ENCODE assay signal across 27 mouse cellular contexts in genomic region chr1:92042126-92042525, GRCm38 (mm10).
DNase-seq lines count a peak whose midpoint lies in the region; ATAC-seq and TF ChIP-seq lines count a peak whose summit lies in the region.
"Had no signal": no experiment of that assay in that cellular context is flagged by ENCODE, and none has a peak within 500 bp of the region (broad histone marks: within the 10 kb centered on the region; RNA-seq: fewer than 3 reads in every experiment).

No protein-coding gene starts in this region.

- no peak for TF ChIP-seq POLR2A in MEL (IDR thresholded peaks at IDR 0.05; ENCODE audit: control insufficient read depth in 1 of 2, insufficient read depth in 1 of 2, low read depth in 1 of 2, low read length in 2 of 2, poor library complexity in 1 of 2)
- no peak for TF ChIP-seq POLR2A in embryonic fibroblast, embryonic 13.5 days (IDR thresholded peaks at IDR 0.05; ENCODE audit: low read depth, low read length)

- no peaks in the 10 kb centered on the region for H3K9me3 ChIP-seq in kidney, embryonic 16.5 days (ENCODE audit: low read length)
- H3K9me3 ChIP-seq in MEL (replicated peaks; ENCODE audit: insufficient read depth, low read length), result no peaks in the 10 kb centered on the region
- no peaks in the 10 kb centered on the region for H3K9me3 ChIP-seq in midbrain, embryonic 16.5 days (replicated peaks; ENCODE audit: control insufficient read depth, low read length, poor library complexity, severe bottlenecking)
- H3K9me3 ChIP-seq: embryonic facial prominence, embryonic 15.5 days; liver, embryonic 12.5 days; midbrain, embryonic 13.5 days had no signal

- H3K4me1 ChIP-seq in kidney, embryonic 16.5 days (ENCODE audit: insufficient read depth, low read length), result no peaks in the 10 kb centered on the region
- H3K4me1 ChIP-seq in MEL (ENCODE audit: control insufficient read depth in 1 of 2, insufficient read depth in 2 of 2, low read length in 2 of 2), result no peaks in the 10 kb centered on the region; a peak in 1 of 4 replicates
- peaks cover 3% of the 10 kb centered on the region for H3K4me1 ChIP-seq in embryonic fibroblast, embryonic 13.5 days (ENCODE audit: control insufficient read depth, insufficient read depth, low read length)
- H3K4me1 ChIP-seq in midbrain, embryonic 16.5 days (ENCODE audit: control insufficient read depth, insufficient read depth, low read length), result peaks cover 4% of the 10 kb centered on the region
- H3K4me1 ChIP-seq: liver, embryonic 12.5 days had no signal

- DNase-seq in kidney, postnatal 36 days, result no peak
- DNase-seq in 3T3-L1 (ENCODE audit: low read depth, low spot score) (peak; percentile 60), MEL (ENCODE audit: low read depth, low spot score) (peak; percentile 27)
- DNase-seq in embryo, embryonic 9.5 days (ENCODE audit: extremely low spot score), result no peak
- DNase-seq: adrenal gland, adult 8-10 months; cerebellum, adult 9-10 months; embryo, embryonic 11 days; gastrocnemius, postnatal 36 days; heart, adult 18-20 months; kidney, postnatal 4 days; layer of hippocampus, postnatal 36 days; left cerebral cortex, postnatal 4 days; liver, postnatal 0 days; right cerebral cortex, postnatal 4 days had no signal

- no peaks in the 10 kb centered on the region for H3K27me3 ChIP-seq in kidney, embryonic 16.5 days (ENCODE audit: insufficient read depth, low read length)
- no peaks in the 10 kb centered on the region for H3K27me3 ChIP-seq in MEL (ENCODE audit: control insufficient read depth in 1 of 2, insufficient read depth in 2 of 2, low read length in 2 of 2)
- H3K27me3 ChIP-seq in midbrain, embryonic 16.5 days (ENCODE audit: control insufficient read depth, insufficient read depth, low read depth, low read length), result no peaks in the 10 kb centered on the region
- H3K27me3 ChIP-seq: CH12.LX; embryonic facial prominence, embryonic 15.5 days; liver, embryonic 12.5 days; midbrain, embryonic 13.5 days had no signal

- no peak overlapping the region for H3K4me2 ChIP-seq in kidney, embryonic 16.5 days (replicated peaks; ENCODE audit: low read depth, low read length)
- H3K4me2 ChIP-seq in midbrain, embryonic 16.5 days (ENCODE audit: low read length), result no peak overlapping the region
- H3K4me2 ChIP-seq: embryonic facial prominence, embryonic 15.5 days; heart, embryonic 11.5 days; hindbrain, embryonic 14.5 days; liver, embryonic 12.5 days; midbrain, embryonic 13.5 days had no signal

- ATAC-seq in kidney, embryonic 16.5 days (ENCODE audit: low FRiP score, low TSS enrichment), result no peak
- ATAC-seq in midbrain, embryonic 16.5 days, result no peak
- ATAC-seq: forebrain, embryonic 14.5 days; intestine, postnatal 0 days; liver, embryonic 12.5 days; liver, postnatal 0 days; lung, postnatal 0 days; midbrain, embryonic 13.5 days had no signal

- no peak overlapping the region for H3K9ac ChIP-seq in kidney, embryonic 16.5 days (replicated peaks; ENCODE audit: low read length)
- H3K9ac ChIP-seq in MEL (ENCODE audit: control insufficient read depth, low read depth, low read length, poor library complexity, severe bottlenecking), result no peak overlapping the region
- H3K9ac ChIP-seq in midbrain, embryonic 16.5 days (ENCODE audit: low read depth, low read length), result no peak overlapping the region
- H3K9ac ChIP-seq: embryonic facial prominence, embryonic 15.5 days; hindbrain, embryonic 14.5 days; liver, embryonic 12.5 days; liver, postnatal 0 days; midbrain, embryonic 13.5 days had no signal

- H3K27ac ChIP-seq in kidney, embryonic 16.5 days (ENCODE audit: low read length), result 0 out of 2 replicates have a peak overlapping the region, but pooled peaks have one; percentile 15
- no peak overlapping the region for H3K27ac ChIP-seq in MEL (ENCODE audit: control insufficient read depth, low read depth, low read length)
- H3K27ac ChIP-seq in embryonic fibroblast, embryonic 13.5 days (ENCODE audit: insufficient read depth, low read length), result peak overlapping the region; percentile 17; the same call in 1 of the 2 replicates
- H3K27ac ChIP-seq in midbrain, embryonic 16.5 days (ENCODE audit: low read length), result no peak overlapping the region
- H3K27ac ChIP-seq: embryonic facial prominence, embryonic 15.5 days; hindbrain, embryonic 14.5 days; liver, embryonic 12.5 days; macrophage had no signal

- H3K36me3 ChIP-seq in kidney, embryonic 16.5 days (ENCODE audit: insufficient read depth, low read length), result no peaks in the 10 kb centered on the region
- no peaks in the 10 kb centered on the region for H3K36me3 ChIP-seq in MEL (ENCODE audit: control insufficient read depth in 1 of 2, insufficient read depth in 2 of 2, low read length in 2 of 2)
- no peaks in the 10 kb centered on the region for H3K36me3 ChIP-seq in midbrain, embryonic 16.5 days (ENCODE audit: control insufficient read depth, insufficient read depth, low read length)
- H3K36me3 ChIP-seq: embryonic facial prominence, embryonic 15.5 days; liver, embryonic 12.5 days; midbrain, embryonic 13.5 days had no signal

- 23% methylated on average over 3 of the region's 3 CpGs for WGBS in kidney, embryonic 16.5 days
- 38% methylated on average over 3 of the region's 3 CpGs for WGBS in midbrain, embryonic 16.5 days

- TF ChIP-seq RAD21 in MEL (IDR thresholded peaks at IDR 0.05; ENCODE audit: low read depth, low read length), result no peak

- no peak overlapping the region for H3K4me3 ChIP-seq in kidney, embryonic 16.5 days (ENCODE audit: low read length)
- H3K4me3 ChIP-seq in MEL (ENCODE audit: control insufficient read depth in 1 of 2, insufficient read depth in 1 of 2, low read depth in 2 of 2, low read length in 2 of 2), result no peak overlapping the region
- H3K4me3 ChIP-seq in embryonic fibroblast, embryonic 13.5 days (ENCODE audit: insufficient read depth, low read length), result no peak overlapping the region
- no peak overlapping the region for H3K4me3 ChIP-seq in midbrain, embryonic 16.5 days (ENCODE audit: low read depth, low read length)
- H3K4me3 ChIP-seq: embryonic facial prominence, embryonic 15.5 days; liver, embryonic 12.5 days; midbrain, embryonic 13.5 days had no signal

- no peak for TF ChIP-seq CTCF in MEL (IDR thresholded peaks at IDR 0.05 in 2 of 3, conservative IDR thresholded peaks at IDR 0.05 in 1 of 3; ENCODE audit: control insufficient read depth in 1 of 3, insufficient read depth in 1 of 3, low read depth in 2 of 3, low read length in 3 of 3, poor library complexity in 1 of 3, severe bottlenecking in 1 of 3)
- no peak for TF ChIP-seq CTCF in embryonic fibroblast, embryonic 13.5 days (IDR thresholded peaks at IDR 0.05; ENCODE audit: borderline replicate concordance, insufficient read depth, low read length)

- no peaks in the 10 kb centered on the region for H3K79me2 ChIP-seq in MEL (ENCODE audit: control insufficient read depth, insufficient read depth, low read length, poor library complexity)

- no peak for TF ChIP-seq EP300 in MEL (IDR thresholded peaks at IDR 0.05; ENCODE audit: low read depth in 1 of 2, low read length in 2 of 2)

TF ChIP-seq in MEL, 35 proteins besides CTCF, POLR2A, EP300 and RAD21:
- TF ChIP-seq MYB (IDR thresholded peaks at IDR 0.05; ENCODE audit: low read depth, low read length), result no peak
- no peak for TF ChIP-seq GATA1 (IDR thresholded peaks at IDR 0.05; ENCODE audit: low read depth, low read length)
- no peak for TF ChIP-seq ETS1 (IDR thresholded peaks at IDR 0.05; ENCODE audit: low read depth, low read length)
- TF ChIP-seq BHLHE40 (IDR thresholded peaks at IDR 0.05; ENCODE audit: borderline replicate concordance, low read depth, low read length), result peak; percentile 36; the same call in 1 of the 2 replicates
TF ChIP-seq in MEL: peak in this region for 1.

Comparison
In these comparisons a context has a peak if more than half of its experiments do, and no peak if none do; other contexts are left out.
1. H3K27ac ChIP-seq: peak in kidney, embryonic 16.5 days (single experiment) and embryonic fibroblast, embryonic 13.5 days (single experiment); none in MEL (single experiment) and midbrain, embryonic 16.5 days (single experiment).
2. DNase-seq: peak in 3T3-L1 (single experiment) and MEL (single experiment); none in kidney, postnatal 36 days (0 of 2) and embryo, embryonic 9.5 days (single experiment).